Mouse (Mus musculus): ENCODE results near the gene 2210011C24Rik.
"Not testable (repeated sequence)": the region's sequence is repeated elsewhere in the genome, so short reads cannot be mapped to it uniquely, and the experiment has no call there.

Gene 2210011C24Rik

DNA sequence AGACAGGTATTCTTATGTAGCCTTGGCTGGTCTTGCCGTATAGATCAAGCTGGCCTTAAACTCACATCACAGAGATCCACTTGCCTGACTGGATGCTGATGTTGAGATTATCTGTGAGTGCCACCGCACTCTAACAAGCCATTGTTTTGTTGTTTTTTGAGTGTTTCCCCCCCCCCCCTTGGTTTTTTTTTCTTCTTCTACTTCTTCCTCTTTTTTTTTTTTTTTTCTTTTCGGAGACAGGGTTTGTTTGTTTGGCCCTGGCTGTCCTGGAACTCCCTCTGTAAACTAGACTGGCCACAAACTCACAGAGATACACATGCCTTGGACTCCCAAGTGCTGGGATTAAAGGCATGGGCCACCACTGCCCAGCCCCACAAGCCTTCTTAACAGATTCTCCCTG, 17.9 kb downstream of the 2210011C24Rik start:
- DNase-seq (ENCODE audit: low read depth, low spot score): no peak

DNA sequence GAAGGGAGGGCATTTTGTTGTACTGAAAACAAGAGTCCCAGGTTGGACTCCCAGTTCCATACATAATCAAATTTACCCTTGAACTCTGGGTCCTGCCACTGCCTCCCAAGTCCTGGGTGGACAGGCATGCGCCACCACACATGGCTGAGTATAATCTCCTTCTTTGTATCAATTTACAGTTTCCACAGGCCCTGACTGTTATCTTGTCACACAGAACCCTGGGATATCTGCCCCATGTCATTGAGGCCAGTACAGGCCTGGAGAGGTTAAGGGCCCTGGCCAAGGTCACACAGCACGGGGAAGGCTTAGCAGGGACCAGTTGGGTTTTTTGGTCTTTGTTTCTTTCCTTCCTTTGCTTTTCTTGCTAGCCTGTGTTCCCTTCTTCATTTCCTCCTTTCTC, 19.5 kb downstream of the 2210011C24Rik start:
- no peak for DNase-seq (ENCODE audit: low read depth, low spot score)

DNA sequence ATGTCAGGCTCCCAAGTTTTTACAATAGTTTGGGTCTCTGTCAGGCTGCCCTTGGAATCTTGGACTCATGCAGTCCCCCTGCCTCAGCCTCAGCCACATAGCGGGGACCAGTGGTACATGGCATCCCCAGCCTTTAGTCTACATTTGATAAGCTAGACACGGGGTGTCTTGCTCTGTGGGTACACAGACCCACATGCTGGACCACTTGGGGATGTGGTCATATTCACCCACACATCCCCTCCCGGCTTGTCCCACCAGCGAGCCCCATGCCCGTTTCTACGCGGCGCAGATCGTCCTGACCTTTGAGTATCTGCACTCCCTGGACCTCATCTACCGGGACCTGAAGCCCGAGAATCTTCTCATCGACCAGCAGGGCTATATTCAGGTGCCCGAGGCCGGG, 21.8 kb downstream of the 2210011C24Rik start:
- no peak for DNase-seq (ENCODE audit: low read depth, low spot score)

DNA sequence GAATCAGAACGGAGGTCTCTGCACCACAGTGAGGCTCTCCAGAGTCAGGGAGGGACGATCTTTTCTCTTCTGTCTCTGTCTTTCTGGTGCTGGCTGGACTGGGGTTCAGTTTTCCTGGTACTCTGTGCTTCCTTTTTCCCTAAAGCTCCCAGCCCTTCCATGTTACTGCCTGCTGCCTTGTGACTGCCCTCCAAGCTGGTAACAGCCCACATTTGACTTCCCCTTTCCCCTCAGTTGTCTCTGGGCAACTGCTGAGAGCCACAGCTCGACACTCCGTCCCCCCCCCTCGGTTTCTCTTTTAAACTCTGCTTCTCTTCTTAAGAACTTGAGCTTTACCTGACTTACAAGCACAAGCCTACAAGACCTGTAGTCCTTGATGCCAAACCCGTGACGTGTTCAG, 22.7 kb downstream of the 2210011C24Rik start:
- DNase-seq (ENCODE audit: low read depth, low spot score): no peak

DNA sequence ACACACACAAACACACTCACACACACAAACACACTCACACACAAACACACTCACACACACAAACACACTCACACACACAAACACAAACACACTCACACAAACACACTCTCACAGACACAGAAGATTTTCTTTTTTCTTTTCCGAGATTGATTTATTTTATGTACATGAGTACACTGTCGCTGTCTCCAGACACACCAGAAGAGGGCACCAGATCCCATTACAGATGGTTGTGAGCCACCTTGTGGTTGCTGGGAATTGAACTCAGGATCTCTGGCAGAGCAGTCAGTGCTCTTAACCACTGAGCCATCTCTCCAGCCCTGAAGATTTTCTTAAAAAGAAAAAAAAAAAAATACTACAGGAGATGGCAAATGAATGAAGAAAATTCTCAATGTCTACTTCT, 28.7 kb downstream of the 2210011C24Rik start:
- not testable (repeated sequence) for DNase-seq (ENCODE audit: low read depth, low spot score)

DNA sequence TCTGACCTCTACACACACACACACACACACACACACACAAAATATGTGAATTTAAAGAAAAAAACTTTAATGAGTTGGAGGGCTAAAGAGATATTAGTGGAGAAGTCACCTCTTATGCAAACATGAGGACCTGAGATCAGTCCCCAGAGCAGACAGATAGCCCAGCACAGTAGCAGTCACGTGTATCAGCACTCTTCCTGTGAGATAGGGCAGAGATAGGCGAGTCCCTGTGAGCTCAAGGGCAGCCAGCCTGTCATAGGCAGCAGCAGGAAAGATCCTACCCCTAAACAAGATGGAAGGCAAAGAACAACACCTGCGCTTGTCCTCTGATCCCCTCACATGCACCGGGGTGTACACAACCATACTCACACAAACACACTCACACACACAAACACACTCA, 29.5 kb downstream of the 2210011C24Rik start:
- DNase-seq (ENCODE audit: low read depth, low spot score): no peak

DNA sequence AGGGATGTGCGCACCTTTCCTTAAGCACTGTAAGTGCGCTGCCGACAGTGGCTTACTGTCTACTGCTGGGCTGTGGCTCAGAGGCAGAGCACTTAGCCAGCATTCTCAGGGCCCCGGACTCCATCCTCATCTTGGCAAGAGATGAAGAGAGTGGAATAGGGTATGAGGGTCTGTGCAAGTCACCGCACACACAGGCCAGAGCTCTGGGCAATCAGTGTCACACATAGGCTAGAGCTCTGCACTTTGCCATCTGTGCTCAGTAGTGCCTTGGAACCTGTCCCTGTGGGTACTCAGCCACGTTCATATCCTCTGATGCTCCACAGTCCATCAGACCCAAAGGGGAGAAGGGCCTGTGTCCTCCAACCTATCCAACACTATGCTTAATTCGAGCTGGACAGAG, 30.4 kb downstream of the 2210011C24Rik start:
- DNase-seq (ENCODE audit: low read depth, low spot score): no peak

DNA sequence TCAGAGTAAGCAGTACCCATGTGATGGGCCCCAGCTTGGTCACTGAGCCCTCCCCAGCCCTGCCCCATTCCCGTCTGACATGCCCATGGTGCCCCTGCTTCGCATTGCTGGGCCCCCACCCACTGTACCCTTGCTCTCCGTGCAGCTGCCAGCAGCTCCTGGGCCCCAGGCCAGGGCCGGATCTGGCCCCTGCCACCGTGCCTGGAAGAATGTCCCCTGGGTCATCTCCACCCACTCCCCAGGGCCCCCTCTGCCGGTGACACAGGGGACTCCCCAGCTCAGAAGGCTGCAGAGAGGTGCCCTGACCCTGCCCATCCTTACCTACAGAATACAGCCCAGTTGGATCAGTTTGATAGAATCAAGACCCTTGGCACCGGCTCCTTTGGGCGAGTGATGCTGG, 31.1 kb downstream of the 2210011C24Rik start:
- DNase-seq (ENCODE audit: low read depth, low spot score): no peak

DNA sequence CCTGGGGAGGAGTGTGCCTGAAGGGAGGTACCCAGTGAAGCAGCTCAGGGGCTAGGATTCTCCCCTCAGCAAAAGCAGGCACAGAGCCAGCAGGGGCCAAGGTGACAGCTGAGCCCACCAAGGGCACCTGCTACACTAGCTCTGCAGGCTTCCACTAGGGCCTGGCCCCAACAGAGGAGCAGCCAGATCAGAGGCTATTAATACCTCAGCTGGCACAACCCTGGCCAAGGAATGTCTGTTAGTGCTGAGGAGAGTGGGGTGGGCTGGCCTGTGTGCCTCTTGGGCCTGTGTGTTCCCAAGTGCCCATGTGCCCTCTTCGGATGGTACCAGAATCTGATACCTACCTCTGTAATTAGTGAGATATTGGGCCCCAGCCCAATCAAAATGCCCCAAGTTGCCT, 31.7 kb downstream of the 2210011C24Rik start:
- DNase-seq (ENCODE audit: low read depth, low spot score): no peak

DNA sequence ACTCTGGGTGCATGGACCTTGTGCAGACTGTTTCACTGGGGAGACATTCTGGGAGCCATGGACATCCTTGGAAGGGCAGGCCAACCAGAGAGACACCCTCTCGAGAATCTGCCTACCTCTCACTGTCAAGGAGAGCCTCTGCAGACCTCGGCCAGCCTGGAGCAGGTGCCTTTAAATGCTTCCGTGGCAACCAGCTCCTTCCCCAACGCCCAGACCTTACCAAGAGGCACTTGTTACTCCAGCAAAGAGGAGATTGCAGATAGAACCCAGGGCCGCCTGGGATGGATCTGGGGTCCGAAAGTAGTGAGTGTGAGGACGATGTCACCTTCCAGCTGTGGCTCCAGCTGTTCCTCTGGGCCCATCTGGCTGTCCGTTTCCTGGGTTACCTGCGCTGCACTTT, 33.8 kb downstream of the 2210011C24Rik start:
- no peak for DNase-seq (ENCODE audit: low read depth, low spot score)

DNA sequence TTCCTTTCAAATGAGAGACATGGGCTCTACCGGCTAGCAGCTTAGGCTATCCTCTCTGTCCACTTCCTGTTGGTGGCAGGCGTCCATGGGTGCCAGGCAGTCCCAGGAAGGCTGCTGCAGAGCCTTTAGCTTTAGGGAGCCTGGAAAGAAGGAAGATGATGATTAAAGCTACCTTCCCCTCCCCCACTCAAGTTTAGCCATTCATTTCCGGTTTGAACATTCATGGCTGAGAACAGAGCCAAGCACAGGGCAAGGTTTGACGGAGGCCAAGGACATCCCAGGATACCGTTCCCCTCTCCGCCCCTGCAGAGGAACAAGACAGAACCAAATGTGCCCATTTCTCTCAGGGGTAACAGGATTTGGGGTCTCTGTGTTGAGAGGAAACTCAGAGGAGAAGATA, 34.3 kb downstream of the 2210011C24Rik start:
- no peak for DNase-seq (ENCODE audit: low read depth, low spot score)

DNA sequence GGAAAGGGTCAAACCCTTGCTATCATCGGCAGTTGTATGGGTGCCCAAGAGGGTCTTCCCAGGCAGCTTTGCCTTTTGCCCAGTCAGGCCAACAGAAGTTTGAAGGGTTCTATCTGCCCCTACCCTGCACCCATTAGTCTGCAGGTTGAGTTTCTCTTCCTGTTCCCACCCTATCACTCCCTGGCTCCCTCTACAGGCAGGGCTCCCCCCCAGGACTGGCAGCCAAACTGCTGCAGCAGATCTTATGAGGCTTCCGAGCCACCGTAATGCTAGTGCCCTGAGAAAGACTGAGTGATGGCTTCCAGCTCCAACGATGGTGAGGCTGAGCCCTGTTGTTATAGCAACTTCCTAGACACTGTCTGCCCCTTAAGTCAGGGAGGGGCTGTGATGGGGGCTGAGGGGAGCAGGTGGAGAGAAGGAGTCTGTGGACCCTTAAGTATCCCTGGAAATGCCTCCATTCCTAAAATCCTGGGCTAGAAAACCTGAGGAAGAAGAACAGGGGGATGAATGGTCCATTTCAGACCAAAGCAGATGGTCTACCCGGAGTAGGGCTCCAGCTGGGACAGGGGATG, 35.1 kb downstream of the 2210011C24Rik start:
- DNase-seq (ENCODE audit: low read depth, low spot score): no peak

DNA sequence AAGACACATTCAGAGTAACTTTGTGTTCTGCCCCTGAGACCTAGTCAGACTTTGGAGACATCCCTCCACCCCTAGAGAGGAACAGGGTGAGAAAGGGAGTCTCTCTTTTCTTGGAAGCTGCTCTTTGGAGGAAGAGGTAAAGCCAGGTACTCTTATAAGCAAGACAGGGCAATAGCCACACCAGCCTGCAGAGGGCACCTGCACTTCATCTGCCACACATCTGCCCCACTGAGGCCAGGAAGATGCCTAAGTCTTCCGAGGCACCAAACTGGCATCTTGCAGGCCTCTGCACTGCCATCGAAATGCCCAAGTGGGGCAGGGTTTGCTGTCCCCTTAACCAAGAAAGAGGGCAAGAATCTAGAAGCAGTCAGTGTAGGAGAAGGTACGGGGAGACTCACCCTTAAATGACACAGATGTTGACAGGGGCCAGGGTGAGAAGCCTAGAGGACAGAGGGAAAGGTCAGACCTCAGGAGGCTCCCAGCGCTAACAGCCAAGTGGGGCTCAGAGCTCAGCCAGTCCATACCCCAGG, 35.8 kb downstream of the 2210011C24Rik start:
- no peak for DNase-seq (ENCODE audit: low read depth, low spot score)

DNA sequence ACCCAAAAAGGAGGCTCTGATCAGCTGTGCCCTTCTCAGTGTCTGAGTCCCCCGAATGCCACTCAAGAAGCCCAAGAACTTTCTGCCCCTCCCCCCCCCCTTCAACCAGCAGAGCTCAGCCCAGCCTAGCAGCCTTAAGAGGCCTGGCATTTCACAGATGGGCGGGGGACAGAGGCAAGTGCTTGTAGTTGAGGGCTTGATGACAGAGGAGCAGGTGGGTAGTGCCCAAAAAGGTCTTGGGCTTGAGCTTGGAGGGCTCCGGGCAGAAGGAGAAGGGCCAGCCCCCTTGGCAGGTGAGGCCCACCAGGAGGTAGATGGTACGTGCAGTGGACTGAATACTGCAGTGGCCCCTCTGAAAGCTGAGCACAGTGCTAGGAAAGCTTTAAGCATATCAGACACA, 37.5 kb downstream of the 2210011C24Rik start:
- DNase-seq (ENCODE audit: low read depth, low spot score): no peak

DNA sequence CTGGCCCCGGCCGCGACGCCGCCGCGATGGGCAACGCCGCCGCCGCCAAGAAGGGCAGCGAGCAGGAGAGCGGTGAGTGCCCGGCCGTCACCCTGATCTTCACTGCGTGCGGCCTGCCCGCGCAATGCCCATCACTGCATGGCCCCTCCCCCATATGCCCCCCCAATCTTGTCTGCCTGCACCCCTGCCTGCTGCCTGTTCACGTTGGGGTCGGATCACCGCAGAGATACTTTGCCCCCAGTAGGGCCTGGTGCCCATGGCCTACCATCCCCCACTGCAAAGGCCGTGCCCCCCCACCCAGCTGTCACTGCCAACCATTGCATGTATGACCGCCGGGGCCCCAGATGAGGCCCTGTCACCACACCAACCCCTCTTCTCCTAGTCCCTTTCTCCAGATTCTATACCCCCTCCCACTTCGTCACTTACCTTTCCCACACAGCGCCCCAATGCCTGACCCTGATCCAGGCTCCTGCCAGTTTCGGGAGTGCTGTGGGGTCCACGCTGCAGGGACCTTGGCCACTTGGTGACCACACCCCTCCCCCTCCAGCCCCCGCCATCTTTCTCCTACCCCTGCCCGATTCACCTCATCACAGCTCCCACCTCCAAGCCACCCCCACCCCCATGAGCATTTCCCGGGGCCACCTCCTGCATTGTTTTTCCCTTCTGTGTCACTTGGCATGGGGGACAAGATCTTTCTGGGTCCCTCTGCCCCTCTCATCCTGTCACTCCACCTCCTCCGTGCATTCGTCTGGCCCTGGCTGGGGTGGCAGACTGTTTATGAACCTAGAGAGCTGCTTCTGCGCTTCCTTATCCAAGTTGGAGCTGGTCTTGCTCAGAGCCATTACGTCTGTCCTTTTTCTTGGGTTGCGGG, 38.6 kb downstream of the 2210011C24Rik start:
- peak; percentile 60 for DNase-seq (ENCODE audit: low read depth, low spot score)

DNA sequence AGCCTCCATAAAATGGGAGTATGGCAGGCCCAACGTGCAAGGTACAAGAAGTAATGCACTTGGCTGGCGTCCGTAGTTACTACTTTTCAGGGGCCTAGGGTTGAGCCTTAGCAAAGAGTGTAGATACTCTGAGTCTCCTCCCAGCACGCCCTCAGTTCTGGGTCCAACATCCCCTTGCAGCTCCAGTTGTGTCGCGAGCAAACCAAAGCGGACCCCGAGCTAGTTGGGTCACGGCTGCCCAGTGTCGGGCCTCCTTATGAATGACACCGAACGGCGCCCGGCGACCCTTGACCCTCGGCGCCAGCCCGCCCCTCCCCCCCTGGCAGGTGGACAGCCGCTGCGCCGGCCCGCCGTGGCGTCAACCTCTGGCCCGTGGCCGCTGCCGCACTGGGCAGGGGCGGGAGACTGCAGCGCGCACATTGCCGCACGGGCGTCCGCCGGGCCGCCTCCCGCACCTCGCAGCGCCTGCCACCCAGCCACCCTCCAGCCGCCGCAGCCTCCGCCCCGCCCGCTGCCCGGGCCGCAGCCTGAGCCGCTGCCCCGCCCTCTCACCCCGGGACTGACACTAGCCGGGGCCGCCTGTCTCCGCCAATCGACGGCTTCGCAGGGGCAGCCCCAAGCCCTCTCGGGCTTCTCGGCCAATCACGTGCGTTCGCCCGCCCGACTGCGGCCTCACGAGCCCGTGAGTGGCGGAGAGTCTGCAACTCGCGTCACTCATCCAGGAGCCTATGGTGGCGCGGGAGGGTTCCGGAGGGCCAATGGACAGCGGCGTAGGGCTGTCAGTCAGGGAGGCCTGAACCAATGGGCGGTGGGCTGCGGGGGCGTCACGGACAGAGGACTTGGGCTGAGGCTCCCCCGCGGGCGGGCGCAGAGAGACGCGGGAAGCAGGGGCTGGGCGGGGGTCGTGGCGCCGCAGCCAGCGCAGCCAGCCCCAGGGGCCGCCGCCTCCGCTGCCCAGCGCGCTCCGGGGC, 39.5 kb downstream of the 2210011C24Rik start, which contains the start of gene Prkaca:
Prkaca (plus strand) TSS at position 844 of the 971 bp plus-strand sequence.
- peak; percentile 100 for DNase-seq (ENCODE audit: low read depth, low spot score)

DNA sequence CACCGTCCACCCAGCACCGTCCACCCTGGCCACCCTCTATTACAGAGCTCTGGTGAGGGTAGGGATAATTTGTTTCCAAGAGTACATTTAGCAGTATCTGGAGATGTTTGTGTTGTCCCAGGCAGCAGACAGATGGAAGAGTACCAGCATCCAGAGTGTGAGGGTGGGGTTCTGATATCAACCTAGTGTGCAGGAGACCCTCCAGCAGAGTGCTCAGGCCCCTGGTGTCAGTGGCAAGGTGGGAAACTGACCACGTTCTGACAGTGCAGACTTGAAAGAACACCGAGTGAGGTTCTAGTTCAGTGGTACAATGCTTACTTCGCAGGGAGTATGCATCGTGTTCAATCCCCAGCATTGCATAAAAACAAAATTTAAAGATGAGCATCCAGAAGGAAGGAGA, 40.3 kb downstream of the 2210011C24Rik start:
- DNase-seq (ENCODE audit: low read depth, low spot score): no peak

DNA sequence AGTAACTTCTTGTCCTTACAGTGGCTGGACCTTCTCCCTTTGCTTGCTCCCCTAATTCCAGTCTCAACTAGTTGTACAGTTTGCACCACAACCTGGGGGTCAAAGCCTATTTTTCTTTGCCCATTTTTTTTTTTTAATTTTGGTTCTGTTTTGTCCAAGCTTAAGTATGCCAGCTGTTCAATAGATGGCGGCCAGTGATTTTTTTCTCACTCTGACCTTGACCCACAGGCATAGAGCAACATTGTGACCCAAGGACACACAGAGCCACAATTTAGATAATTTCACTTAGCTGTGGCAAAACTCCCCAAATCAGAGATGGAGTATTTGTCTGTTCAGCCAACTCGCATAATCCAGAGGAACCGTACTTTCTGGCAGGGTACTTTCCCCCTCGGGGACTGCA, 40.9 kb downstream of the 2210011C24Rik start:
- no peak for DNase-seq (ENCODE audit: low read depth, low spot score)

DNA sequence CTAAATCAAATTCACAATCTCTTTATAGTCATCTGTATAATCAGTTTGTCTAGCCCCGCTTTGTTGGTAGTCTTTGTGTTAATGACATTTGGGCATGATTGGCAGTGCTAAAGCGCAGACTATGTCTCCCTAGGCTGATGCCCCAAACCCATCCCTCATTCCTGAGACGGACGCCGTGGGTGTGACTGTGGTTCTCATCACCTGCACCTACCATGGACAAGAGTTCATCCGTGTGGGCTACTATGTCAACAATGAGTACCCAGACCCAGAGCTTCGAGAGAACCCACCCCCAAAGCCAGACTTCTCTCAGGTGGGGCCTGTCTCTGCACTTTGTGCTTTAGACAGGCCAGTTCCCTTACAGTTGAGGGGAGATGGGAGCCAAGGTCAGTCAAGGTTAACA, 44.3 kb downstream of the 2210011C24Rik start:
- DNase-seq (ENCODE audit: low read depth, low spot score): no peak

DNA sequence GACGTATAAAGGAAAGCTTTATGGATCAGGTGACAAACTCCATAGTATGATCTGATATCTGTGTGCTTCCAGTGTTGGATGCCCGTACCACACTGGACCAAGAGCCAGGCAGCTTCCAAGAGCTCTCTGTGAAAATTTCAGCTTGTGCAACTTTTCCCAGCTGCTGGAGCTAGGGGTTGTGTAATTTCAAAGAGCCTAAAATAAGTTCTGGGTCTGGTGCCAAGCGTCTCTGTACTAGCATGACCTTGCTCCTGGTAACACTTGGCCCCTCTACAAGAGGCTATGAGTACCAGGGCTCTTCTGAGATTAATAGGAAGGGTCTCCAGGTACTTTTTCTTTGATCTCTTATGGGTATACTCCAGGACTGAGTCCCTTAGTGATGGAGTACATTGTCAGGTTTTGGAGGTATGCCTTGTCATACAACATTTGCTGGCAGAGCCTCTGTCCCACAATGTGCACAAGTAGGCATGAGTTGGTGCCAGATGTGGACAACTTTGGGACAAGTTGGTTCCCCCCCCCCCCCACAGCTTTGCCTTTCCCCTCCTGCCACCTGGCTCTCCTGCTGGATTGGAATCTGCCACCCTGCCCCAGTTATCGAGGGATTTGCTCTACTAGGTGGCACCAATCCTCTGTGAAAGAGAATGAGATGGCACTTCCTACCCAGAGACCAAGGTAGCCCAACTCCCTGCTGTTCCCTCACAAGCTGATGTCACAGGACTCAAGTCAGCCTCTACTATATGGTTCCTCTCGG, 47.8 kb downstream of the 2210011C24Rik start:
- peak; percentile 23 for DNase-seq (ENCODE audit: low read depth, low spot score)
